Mouse (Mus musculus) cerebellum, postnatal 10 days (tissue): Measurements from ENCODE around the gene Nceh1.

Source experiments
- DNase-seq, 2 experiments: peaks; one replicate each; pipeline ENCODE4 v3.0.0; 2021; ENCODE audit warnings: mixed read lengths in 2 of 2

Nceh1 gene

DNA sequence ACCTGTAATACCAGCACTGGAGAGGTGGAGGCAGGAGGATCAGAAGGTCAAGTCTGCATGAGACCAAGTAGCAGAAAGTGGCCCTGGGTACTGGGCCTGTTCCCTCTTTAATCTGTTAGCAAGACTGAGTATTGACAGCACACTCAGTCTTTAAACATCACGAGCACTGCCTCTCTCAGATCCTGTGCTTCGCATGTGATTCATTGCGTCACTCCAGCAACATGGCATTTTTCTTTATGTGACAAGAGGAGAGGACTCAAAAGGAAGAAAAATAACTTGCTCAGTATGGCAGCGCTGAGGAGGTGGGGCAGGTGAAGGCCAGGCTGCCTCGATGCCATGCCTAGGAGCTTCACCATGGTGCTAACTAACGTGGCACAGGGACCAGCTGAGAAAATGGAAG is 9.1 kb downstream of the Nceh1 start:
- DNase-seq: no peak

DNA sequence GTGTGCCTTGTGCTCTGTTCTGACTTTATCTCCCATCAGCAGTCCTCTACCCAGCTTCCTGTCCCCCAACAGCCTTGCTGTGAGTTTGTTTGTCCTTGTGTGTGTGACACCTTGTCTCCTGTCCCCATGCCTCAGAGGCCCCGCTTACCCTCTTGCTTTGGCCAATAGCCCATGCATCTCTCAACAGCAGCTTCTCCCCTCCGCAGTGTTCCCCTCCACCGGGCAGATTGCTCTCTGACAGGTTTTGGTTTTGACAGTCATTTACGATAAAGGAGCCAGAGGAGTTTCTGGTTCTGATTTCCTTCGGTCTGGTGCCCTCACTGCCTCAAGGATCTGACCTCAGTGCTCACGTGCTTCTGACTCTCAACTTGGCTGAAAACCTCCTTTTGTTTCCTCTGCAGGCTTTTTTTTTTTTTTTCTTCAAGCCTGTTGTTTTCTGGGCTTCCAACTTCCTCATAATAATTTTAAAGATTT is 11.1 kb downstream of the Nceh1 start:
- no peak for DNase-seq

DNA sequence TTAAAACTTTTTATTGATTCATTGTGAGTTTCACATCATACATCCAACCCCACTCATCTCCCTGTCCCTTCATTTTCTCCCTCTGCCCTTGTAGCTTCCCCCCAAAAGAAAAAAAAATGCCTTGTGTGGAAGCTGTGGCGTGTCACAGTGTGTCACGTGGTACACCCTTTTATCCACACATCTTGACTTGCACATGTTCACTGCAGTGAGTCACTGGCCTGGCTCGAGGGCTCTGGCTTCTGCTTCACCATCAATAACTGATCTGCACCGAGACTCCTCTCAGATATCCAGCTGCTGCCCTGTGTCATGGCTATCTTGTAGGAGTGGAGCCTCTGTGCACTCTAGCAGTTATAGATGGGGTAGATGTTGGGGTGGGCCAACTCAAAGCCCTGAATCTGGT is 12.4 kb downstream of the Nceh1 start:
- DNase-seq: no peak

DNA sequence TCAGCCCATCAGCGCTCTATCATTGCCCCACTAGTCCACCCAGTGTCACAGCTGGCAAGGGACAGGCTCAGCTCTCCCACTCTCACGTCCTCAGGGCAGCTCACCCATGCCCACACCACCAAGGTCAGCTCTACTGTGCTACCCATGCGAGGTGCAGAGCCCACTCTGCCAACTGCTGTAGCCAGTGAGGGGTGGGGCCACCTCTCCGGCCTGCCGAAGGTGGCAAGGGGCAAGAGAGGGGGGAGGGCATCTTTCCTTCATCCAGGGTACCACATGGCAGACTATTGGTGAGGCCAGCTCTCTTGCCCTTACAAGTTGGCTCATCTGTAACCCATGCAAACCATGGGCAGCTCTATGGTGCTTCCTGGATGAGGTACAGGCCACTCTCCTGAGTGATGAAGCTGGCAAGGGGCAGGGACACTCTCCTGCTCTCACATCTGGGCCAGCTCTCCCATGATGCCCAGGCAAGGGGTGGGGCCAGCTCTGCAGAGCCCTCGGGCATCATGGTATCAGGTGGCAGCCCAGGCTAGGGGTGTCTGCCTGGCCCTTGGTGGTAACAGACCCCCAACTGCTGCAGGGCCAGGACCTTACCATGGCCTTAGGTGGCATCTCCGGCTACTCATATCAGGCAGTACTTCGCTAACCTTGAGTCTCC is 12.9 kb downstream of the Nceh1 start:
- DNase-seq: no peak

DNA sequence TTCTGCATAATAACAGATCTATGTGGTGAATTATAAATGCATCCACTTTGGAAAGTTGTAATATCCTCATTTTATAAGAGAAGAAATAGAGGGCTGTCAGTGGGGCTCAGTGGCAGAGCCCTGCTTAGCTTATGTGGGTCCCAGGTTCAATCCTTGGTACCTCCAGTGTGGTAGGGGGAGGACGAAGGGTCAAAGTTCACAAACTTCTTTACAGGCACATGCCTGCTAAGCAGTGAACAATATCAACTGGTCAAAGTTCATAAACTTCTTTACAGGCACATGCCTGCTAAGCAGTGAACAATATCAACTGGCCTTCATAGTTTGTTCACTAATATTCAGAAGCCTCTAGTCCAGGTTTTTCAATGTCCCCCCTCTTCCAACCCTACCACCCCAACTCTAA is 13.8 kb downstream of the Nceh1 start:
- no peak for DNase-seq

DNA sequence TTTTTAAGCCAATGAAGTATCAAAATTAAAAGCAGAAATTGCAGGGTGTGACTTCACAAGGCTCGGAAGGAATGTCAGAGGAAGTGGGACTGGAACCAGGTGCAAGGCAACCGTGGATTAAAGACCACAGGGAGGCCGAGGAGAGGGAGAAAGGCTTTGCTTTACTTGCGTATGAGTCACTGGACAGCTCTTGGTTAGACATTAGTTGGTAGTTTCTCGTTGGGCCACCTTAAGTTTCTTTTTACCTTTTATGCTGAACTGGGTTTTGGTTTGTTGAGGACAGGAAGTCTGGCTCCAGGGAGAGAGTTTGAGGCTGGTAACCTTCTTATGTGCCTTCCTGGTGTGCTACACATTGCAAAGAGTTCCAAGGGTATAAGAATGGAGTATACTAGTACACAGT is 15.1 kb downstream of the Nceh1 start:
- no peak for DNase-seq

DNA sequence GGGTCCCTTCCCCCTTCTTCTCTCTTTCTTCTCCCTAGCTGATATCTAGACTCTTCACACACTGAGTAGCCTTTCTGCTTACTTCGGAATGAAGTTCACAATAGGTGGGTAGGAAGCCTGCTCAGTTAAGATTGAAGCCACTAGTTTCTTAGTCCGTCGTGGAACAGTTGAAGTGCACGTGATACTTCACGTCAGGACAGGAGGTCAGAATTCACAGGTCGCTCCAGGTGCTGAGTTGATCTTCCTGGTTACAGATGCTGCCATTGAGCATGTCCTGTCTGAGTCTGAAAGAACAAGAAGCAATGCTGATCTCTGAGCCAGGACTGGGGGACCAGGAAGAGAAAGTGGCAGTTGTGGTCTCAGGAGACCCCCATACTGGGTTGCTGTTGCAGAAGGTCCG is 16.4 kb downstream of the Nceh1 start:
- DNase-seq: no peak

DNA sequence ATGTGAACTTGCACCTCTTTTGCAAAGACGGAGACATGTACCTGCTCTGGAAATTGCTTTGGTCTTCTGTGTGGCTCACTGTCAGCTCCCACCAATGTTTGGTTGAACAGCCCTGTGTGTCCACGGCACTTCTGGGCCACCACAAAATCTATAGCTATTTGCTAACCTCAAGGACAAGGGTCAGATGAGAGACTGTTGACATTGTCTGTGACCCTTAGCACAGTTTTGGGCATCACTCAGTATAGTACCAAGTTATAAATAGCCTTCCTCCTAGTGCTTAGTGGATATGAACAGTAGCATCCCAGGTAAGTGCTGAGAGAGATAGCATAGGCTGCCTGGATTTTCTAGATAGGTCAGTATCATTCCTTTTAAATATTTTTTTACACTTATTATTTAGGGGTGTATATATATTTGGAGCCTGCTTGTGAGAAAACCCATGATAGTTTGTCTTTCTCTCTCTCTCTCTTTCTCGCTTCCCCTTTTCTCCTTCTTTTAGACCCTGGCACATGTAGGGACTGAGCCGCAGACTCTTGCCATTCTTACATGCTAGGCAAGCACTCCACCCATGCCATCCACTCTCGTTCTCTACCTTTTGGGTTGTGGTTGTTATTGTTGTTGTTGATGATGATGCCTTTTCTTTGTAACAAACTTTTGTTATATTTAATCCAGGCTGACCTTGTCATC is 19.1 kb downstream of the Nceh1 start:
- DNase-seq: no peak

DNA sequence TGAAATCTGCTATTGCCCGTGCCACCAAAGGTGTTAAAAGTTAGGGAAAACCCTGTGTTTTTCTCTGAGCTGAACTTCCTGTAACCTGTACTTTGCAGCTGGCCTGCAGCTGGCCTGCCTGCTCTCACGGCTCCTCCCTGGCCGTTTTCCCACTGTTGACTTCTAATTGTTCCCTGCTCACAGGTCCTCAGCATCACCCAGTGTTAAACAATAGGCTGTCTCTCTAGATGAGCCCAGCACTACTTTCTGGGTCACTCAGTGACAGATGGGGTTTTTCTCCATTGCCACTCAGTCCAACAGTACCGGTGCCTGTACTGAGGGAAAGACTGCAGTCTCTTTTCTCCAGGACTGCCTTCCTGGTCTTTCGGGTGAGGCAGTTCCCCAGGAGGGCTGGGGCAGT is 22.3 kb downstream of the Nceh1 start:
- DNase-seq: peak in 1 of 2 experiments; percentile 10

DNA sequence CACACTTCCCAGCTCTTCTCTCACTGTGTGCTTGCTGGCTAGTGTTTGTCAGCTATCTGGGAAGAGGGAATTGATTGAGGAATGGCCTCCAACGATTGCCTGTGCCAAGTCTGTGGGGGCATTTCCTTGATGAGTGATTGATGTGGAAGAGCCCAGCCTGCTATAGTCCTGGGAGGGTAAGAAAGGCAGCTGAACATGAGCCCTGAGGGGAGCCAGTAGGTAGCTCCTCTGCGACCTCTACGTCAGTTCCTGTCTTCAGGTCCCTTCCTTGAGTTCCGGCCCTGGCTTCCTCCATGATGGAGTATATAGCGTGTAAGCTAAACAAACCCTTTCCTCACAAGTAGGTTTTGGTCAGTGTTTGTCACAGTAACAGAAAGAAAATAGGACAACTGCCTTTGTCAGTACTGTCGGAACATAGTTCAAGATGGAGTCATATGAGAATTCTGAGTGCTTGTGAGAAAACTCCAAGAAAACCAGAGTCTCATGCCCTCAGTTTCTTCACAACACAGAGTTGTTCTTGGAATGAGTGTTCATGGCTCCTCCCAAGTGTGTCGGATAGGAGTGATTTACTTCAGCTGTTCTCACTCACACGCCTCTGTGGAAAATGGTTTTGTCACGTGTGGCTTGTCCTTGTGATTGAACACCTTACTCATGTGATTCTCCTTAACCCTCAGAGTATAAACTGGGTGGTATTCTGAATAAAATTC is 22.9 kb downstream of the Nceh1 start:
- DNase-seq: no peak

DNA sequence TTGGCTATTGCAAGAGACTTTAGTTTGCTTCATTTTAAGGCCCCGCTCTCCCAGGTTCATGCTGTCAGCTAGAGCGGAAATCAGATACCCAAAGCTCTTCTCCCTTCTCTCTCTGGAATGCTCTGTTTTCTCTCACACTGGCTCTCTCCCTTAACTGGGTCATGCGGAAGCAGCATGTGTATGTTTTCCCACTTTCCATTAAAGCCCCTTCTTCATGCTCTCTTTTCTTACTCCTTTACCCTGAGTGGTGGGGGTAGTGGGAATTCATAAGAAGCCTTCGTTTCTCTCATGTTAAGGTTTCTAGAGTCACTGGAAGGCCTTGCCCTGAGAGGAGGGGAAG is 23.4 kb downstream of the Nceh1 start:
- DNase-seq: no peak

DNA sequence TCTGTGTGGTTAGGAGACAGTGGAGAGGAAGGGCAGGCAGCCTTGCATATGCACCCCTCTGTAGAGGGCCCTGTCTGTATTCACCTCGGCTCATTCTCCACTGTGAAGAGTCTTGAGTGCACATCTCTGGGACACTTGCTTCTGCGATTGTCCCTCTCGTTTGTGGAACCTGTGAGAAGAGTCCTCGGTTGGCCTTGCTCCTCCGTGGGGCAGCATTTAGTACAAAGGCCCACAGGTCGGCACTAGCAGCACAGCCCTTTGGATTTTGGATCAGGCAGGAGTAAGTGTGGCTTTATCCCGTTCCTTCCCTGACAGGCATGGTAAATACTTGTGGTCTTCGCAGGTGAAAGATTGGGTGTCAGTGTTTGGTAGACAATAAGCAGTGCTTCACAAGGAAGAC is 23.8 kb downstream of the Nceh1 start:
- DNase-seq: no peak

DNA sequence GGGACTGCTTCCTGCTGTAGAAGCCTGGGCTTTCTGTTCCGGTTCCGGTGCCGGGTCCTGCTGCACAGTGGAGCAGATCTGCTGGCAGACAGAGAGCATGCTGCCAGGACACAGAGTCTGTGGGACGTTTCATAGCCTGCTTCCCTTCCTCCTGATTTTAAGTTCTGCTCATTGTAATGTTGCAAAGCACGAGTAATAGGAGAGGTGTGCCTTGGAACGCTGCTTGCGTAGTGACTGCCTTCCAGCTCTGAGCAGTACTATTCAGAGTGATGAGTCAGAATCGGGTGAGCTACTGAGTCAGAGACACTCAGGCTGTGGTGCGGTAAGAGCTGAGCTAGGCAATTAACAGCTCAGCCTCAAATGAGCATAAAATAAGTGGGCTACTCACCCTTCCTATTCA is 26.9 kb downstream of the Nceh1 start:
- DNase-seq: no peak

DNA sequence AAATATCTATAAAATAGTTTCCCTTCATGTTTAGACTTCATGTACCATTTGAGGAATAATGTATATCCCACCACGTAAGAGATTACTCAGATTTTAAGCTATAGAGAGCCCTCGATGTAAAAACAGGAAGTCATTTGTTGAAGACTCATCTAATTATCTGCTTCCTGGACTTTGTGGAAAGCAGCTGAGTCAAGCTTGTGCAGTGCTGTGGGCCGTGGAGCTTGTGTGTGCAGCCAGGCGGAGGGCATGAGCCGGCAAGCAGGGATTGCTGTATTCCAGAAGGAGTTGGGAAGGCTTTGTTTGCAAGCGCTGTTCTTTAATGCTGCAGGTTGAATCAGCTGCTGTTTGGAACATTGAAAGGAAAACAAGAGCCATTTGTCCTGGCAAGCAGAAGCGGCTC is 27.5 kb downstream of the Nceh1 start:
- no peak for DNase-seq

DNA sequence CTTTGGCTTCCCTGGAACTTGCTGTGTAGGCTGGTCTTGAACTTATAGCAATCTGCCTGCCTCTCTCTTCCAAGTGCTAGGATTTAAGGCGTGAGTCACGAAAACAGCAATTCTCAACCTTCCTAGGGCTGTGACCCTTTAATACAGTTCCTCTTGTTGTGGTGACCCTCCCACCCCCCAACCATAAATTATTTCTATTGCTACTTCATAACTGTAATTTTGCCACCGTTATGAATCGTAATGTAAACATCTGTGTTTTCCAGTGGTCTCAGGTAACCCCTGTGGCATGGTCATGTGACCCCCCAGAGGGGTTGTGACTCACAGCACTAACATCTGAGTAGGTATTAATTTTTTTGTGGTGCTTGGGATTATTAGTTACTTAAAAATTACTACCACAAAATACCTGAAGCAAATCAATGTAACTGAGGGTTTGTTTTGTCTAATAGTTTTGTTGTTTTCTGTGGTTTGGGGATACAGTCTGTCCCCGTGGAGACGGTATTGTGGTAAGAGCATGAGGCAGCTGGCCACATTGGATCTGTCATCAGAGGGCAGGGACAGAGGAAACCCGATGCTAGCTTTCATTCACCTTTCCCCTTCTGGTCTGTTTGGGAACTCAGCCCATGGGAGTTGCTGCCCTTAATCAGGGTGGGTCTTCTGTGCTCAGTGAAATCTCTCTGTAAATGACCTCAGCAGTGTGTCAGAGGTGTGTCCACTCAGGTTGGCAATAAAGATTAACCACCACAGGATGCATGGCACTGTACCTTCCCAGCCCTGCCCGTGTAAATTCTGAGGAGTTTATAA is 31.5 kb downstream of the Nceh1 start:
- DNase-seq: no peak

DNA sequence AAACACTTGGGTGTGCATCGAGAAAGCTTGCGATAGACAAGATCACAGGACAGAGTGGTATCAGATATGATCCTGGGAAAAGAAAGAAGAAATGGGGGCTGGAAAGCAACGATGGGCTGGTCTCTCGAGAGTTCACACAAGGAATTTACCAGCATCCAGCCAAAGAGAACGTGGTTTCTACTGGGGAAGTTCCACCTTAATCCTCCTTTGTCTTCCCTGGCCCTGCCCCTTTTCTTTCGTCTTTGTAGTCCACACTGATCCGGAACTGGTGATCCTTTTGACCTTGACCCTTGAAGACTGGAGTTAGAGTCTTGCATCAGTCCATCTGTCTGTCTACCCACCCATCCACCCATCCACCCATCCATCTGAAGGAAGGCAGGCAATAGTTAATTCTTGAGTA is 34.6 kb downstream of the Nceh1 start:
- no peak for DNase-seq

DNA sequence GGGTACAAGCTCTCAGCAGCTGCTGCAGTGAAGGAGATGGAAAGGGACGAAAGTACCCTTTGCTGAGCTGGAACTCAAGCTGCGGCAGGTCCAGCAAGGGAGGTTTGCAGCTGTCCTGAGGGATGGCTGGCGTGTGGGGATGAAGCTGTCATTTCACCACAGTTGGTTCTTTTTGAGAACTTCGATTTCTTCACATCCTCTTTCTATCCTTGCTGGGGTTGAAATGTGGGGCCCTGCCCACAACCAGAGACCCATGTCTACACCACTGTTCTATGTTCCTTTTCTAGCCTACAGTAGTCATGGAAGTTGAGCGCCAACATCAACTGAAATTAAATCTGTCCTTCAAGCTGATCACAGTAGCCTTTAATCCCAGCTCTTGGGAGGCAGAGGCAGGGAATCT is 35.8 kb downstream of the Nceh1 start:
- no peak for DNase-seq

DNA sequence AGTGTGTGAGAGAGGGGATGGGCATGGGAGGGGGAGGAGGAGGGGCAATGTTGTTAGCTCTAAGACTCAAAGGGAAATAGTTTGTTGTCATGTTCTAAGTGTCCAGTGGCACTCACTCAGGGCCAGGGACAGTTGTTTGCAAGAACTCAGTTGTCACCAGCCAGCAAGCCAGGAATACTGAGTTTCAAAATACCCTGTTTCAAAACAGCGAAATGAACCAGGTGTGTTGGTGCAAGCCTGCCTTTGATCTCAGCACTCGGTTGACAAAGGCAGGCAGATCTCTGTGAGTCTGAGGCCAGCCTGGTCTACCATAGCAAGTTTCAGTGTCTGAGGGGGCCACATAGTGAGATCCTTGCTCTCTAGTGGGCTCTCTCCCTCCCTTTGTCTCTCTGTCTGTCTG is 39.3 kb downstream of the Nceh1 start:
- DNase-seq: no peak

DNA sequence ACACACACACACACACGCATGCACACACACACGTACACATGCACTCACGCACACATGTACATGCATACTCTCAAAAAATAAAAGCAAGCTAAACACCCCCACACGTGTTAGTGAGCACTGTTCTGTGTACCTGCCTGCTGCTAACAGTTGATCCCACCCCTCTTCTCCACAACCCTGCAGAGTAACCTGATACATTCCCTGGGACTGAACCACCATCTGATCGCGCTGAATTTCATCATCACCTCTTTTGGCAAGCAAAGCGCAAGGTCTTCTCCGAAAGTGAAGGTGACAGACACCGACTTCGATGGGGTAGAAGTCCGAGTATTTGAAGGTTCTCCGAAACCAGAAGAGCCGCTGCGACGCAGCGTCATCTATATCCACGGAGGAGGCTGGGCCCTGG is 39.7 kb downstream of the Nceh1 start:
- no peak for DNase-seq

DNA sequence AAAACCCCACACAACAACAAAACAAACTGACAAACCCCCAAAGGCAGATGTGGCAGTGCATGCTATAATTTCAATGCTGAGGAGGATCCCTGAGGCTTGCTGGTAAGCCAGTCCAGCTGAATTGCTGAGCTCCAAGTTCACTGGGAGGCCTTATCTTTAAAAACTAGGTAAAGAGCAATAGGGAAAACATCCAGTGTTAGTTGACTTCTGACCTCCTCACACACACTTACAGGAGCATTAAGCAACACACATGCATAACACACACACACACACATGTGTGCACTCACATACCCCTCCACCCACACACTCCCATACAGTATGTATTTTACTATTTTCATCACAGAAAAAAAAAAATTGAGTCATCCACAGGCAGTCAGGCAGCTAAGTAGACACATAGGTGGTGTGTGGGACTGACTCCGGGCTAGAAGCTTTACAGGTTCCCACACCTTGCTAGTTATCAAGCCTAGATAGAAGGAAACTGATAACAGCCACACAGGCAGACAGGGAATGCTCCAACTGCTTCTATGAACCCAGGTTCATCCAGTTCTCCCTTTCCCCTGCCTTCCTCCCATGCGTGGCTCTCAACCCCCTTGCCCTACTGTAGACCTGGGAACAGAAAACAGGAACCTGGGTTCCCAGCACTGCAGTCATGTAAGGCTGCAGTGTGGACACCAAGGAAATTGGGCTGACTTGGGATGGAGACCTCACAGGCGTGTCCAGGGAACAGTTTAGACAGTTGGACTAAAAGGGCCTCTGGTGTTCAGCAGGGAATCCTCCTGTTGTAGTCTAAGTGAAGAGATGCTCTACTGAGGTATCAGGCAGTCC is 45.1 kb downstream of the Nceh1 start:
- DNase-seq: no peak

DNA sequence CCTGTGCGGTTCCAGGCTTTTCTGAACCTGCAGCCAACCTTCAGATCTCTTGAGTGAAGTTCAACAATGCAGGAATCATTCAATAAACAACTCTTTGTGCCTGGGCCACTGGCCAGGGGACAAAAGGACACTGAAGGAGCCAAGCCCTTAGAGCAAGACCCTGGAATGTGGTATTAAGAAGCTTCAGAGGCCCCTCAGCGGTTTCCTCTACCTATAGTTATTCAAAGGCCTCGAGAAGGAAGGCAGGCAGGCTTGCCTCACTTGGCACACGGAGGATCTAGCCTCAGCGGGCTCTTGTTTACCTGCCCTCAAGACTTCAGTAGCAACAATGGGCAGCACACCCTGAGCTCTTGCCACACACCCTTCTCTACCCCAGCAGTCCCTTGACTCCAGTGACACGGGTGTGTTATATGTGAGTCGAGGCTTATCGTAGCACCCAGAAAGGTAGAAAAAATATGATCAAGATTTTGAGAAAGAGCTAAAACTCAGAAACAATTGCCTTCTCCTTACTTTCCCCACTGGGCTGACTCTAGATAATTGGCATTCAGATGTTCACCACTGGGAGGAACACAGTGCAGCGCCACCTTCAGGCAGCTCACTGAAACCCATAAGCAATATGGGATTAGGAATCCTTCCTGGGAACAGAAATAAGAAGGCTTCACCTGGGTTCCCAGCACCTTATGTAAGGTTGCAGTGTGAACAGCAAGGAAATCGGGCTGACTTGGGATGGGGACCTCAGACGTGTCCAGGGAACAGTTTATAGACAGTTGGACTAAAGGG is 46.0 kb downstream of the Nceh1 start:
- no peak for DNase-seq

DNA sequence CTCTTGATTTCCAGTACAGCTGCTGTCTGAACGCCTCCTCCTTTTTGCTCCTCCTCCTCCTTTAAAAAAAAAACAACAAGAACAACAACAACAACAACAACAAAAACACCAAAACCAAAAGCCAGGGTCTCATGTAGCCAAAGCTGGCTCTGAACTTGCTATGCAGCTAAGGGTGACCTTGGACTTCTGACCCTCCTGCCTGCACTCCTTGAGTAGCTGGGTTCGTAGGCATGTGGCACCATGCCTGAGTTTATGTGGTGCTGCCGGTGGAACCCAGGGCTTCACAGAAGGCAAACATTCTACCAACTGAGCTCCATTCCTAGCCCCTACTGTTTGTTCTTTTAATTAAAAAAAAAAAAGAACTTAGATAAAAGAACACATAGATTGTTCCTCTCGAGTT is 50.6 kb downstream of the Nceh1 start:
- no peak for DNase-seq
